Mouse (Mus musculus) thymus, adult 2 months (tissue): ENCODE measurements around the gene Lim2. TPM values are rescaled to one million over a fixed set of nuclear protein-coding genes. Genes with fewer than 3 reads are reported as not detected.
"Not testable (repeated sequence)": the region's sequence is repeated elsewhere in the genome, so short reads cannot be mapped to it uniquely, and the experiment has no call there.

ENCODE experiments used
- DNase-seq: peaks from one replicate; pipeline ENCODE4 v3.0.0; 2021
- H3K27ac ChIP-seq: fragments of 200-500 bp; 2 replicates; pipeline ENCODE4 v1.5.1; 2012; ENCODE audit warnings: low read length, control low read depth; ENCODE audit not compliant: control insufficient read depth, insufficient read depth
- H3K27me3 ChIP-seq: fragments of 200-500 bp; 2 replicates; pipeline ENCODE4 v1.6.1; 2012; ENCODE audit warnings: mild to moderate bottlenecking, low read length, moderate library complexity, mixed read lengths; ENCODE audit not compliant: control insufficient read depth, insufficient read depth
- H3K36me3 ChIP-seq: fragments of 200-500 bp; 2 replicates; pipeline ENCODE4 v1.6.1; 2012; ENCODE audit warnings: mild to moderate bottlenecking, low read length, moderate library complexity; ENCODE audit not compliant: control insufficient read depth, insufficient read depth
- H3K4me1 ChIP-seq: fragments of 200-500 bp; replicated peaks from 2 replicates; pipeline ENCODE4 v1.6.1; 2012; ENCODE audit warnings: low read length; ENCODE audit not compliant: control insufficient read depth, insufficient read depth
- H3K4me3 ChIP-seq: fragments of 200-500 bp; 2 replicates; pipeline ENCODE4 v1.5.1; 2012; ENCODE audit warnings: mild to moderate bottlenecking, low read length, control low read depth, moderate library complexity; ENCODE audit not compliant: control insufficient read depth, insufficient read depth
- CTCF ChIP-seq: fragments of 200-500 bp; IDR thresholded peaks from 2 replicates; pipeline ENCODE4 v1.5.1; 2012; ENCODE audit warnings: mild to moderate bottlenecking, control low read depth, low read length, moderate library complexity, borderline replicate concordance; ENCODE audit not compliant: control insufficient read depth, poor library complexity, insufficient read depth; ENCODE audit errors: extremely low read depth
- POLR2A ChIP-seq: fragments of 200-500 bp; IDR thresholded peaks from 2 replicates; pipeline ENCODE4 v1.6.1; 2012; ENCODE audit warnings: mild to moderate bottlenecking, low read length, control low read depth, moderate library complexity; ENCODE audit not compliant: control insufficient read depth, poor library complexity, insufficient read depth; ENCODE audit errors: extremely low read depth
- WGBS: fragments of 180-500 bp; shearing (Covaris S2); methylation state at CpG from one replicate; pipeline ENCODE4 v1.1.7; 2018; 5-methylcytosine and 5-hydroxymethylcytosine counted together
- polyA plus RNA-seq: library from polyadenylated mRNA; depleted of rRNA; stranded (reverse); fragments of >200 nt; gene quantifications from 2 replicates; pipeline ENCODE4 v1.2.3, GENCODE M21; 2012

Lim2 gene
- polyA plus RNA-seq, 1 experiment = 0.04 TPM

DNA sequence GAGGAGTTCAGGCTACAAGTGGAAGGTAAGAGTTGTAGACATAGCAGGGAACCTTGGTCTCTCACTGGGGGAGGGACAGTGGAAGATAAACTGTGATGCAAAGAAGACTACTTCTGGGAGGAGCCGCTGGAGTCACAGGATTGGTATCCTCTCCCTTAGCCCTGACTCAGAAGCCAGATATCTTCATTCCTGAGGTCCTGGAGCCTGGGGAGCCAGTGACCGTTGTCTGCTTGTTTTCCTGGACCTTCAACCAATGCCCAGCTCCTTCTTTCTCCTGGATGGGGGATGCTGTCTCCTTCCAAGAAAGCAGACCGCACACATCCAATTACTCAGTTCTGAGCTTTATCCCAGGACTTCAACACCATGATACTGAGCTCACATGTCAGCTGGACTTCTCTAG, 18.4 kb upstream of the Lim2 start:
- no peak for DNase-seq
- TF ChIP-seq CTCF (no peak), POLR2A (no peak)
- Histone ChIP-seq H3K27me3 (no peaks in the 10 kb centered on the region), H3K27ac (no peak overlapping the region), H3K4me1 (no peaks in the 10 kb centered on the region), H3K4me3 (no peak overlapping the region), H3K36me3 (no peaks in the 10 kb centered on the region)
- WGBS = 96% methylated on average over 3 of the region's 3 CpGs

DNA sequence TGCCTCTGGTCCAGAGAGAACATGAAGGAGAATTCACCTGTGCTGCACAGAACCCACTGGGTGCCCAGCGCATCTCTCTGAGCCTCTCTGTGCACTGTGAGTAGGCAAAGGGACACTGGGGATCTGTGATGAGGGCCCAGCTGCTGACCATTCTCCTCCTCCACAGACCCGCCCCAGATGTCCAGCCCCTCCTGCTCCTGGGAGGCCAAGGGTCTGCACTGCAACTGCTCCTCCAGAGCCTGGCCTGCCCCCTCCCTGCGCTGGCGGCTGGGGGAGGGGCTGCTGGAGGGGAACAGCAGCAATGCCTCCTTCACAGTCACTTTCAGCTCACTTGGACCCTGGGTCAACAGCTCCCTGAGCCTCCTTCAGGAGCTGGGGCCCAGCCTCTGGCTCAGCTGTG, 15.7 kb upstream of the Lim2 start:
- not testable (repeated sequence) for H3K36me3 ChIP-seq, H3K27ac ChIP-seq, H3K4me1 ChIP-seq, H3K4me3 ChIP-seq, H3K27me3 ChIP-seq, DNase-seq
- WGBS = 92% methylated on average over 4 of the region's 4 CpGs

DNA sequence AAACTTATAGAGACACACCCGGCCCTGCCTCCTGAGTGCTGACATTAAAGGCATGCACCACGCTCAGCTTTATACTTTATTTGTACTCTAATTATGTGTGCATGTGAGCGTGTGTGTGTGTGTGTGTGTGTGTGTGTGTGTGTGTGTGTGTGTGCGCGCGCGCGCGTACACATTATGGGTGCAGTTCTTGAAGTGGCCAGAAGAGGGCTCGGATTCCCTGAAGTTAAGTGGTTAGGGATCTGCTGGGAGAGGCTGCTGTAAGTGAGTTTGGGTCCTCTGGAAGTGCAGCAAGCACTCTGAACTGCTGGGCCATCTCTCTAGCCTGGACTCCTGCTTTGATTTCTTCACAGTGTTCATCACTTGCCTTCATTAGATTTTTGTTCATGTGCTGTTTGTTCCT, 10.2 kb upstream of the Lim2 start:
- TF ChIP-seq CTCF = peak; percentile 53; the same call in 1 of the 2 replicates
- no peak for TF ChIP-seq POLR2A
- H3K27ac ChIP-seq = no peak overlapping the region
- H3K4me3 ChIP-seq = no peak overlapping the region
- H3K36me3 ChIP-seq = no peaks in the 10 kb centered on the region
- no peaks in the 10 kb centered on the region for H3K4me1 ChIP-seq
- H3K27me3 ChIP-seq = no peaks in the 10 kb centered on the region
- no peak for DNase-seq
- 95% methylated on average over 10 of the region's 10 CpGs for WGBS

- 32% methylated on average over 11 of the region's 11 CpGs for WGBS
- Histone ChIP-seq H3K27ac (no peak overlapping the region), H3K4me3 (no peak overlapping the region), H3K36me3 (no peaks in the 10 kb centered on the region), H3K27me3 (no peaks in the 10 kb centered on the region), H3K4me1 (no peaks in the 10 kb centered on the region)
- TF ChIP-seq CTCF (peak; percentile 92), POLR2A (no peak)
- peak; percentile 80 for DNase-seq
These were observed 4.4 kb upstream of the Lim2 start for GRCm38 (mm10) chr7:43422995-43423617.

DNA sequence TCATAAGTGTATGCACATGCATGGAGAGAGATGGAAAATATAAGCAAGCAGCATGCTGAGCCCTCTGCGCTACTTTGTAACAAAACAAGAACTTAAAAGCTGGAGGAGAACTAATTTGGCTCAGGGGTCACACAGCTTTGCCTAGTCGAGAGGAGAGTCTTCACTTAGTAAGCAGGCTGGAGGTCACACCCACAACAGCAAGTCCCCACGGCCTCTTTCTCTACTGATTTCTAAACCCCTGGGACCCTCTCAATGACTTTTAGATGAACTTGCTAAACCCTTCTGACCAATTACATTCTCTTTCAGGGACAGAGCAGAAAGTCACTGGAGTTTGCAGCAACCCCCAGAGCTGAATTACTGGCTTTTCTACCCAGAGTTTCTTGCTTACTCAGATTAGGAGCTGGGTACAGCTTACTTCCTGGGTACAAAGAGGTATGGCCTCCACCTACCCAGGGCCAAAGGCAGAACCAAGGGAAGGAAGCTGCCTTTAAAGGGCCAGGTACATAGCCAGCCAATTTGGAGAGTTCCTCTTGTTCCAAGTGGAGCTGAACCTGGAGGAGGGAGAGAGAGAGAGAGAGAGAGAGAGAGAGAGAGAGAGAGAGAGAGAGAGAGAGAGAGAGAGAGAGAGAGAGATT, 3.4 kb upstream of the Lim2 start:
- Histone ChIP-seq H3K4me3 (no peak overlapping the region), H3K27ac (no peak overlapping the region), H3K4me1 (no peaks in the 10 kb centered on the region), H3K36me3 (no peaks in the 10 kb centered on the region), H3K27me3 (no peaks in the 10 kb centered on the region)
- WGBS = 65% methylated on average over 3 of the region's 3 CpGs
- DNase-seq = no peak
- TF ChIP-seq POLR2A (no peak), CTCF (no peak)

- Histone ChIP-seq H3K27me3 (no peaks in the 10 kb centered on the region), H3K4me1 (no peaks in the 10 kb centered on the region), H3K27ac (no peak overlapping the region), H3K36me3 (no peaks in the 10 kb centered on the region), H3K4me3 (no peak overlapping the region)
- WGBS = 74% methylated on average over 4 of the region's 4 CpGs
- no peak for DNase-seq
- TF ChIP-seq POLR2A (no peak), CTCF (no peak)
These were observed 2.0 kb downstream of the Lim2 start for GRCm38 (mm10) chr7:43429500-43429899.

- H3K27ac ChIP-seq = no peak overlapping the region
- TF ChIP-seq CTCF (no peak), POLR2A (no peak)
- 92% methylated on average over 4 of the region's 4 CpGs for whole genome bisulfite sequencing
- no peaks in the 10 kb centered on the region for H3K27me3 ChIP-seq
- no peak overlapping the region for H3K4me3 ChIP-seq
- peaks cover 4% of the 10 kb centered on the region for H3K4me1 ChIP-seq
- DNase-seq = no peak
- H3K36me3 ChIP-seq = no peaks in the 10 kb centered on the region
These were observed 5.4 kb downstream of the Lim2 start for GRCm38 (mm10) chr7:43432891-43433290.
